Mouse (Mus musculus): Measurements from ENCODE around the gene Gm28036. TPM values are rescaled to one million over a fixed set of nuclear protein-coding genes. Genes with fewer than 3 reads are reported as not detected.

The Gm28036 gene
- polyA plus RNA-seq, 1 experiment from 2014 or later: 20.5 TPM

DNA sequence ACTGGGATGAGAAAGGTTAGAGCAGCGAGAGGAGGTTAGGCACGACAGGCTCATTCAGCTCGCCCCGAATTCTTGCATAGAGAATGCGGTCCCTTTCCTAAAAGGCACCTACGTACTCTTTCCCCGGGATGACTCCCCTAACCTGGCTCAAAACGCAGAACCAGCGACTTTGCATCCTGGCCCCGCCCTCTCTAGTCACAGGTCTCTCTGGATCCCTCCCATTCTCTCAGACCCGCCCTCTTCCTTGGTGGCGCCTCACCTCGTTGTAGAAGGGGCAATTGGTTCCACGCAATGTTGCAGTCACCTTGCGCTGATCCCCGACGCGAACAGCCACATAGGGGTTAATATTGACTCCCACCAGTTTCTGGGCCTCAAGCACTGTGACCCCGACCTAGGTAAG is 79.0 kb downstream of the Gm28036 start:
- H3K9ac ChIP-seq (ENCODE audit: low read length): no peak overlapping the region
- H3K4me2 ChIP-seq (ENCODE audit: low read depth, severe bottlenecking): peak overlapping the region; percentile 25; the same call in 1 of the 2 replicates
- WGBS: 7% methylated on average over 19 of the region's 19 CpGs
- H3K36me3 ChIP-seq (ENCODE audit: control insufficient read depth, insufficient read depth, low read length): no peaks in the 10 kb centered on the region
- H3K27ac ChIP-seq (replicated peaks; ENCODE audit: low read depth, low read length): no peak overlapping the region
- H3K9me3 ChIP-seq (ENCODE audit: control insufficient read depth, low read length): no peaks in the 10 kb centered on the region
- H3K27me3 ChIP-seq (ENCODE audit: control insufficient read depth, insufficient read depth, low read length): 0 out of 2 replicates have a peak, but pooled peaks cover 2% of the 10 kb centered on the region
- no peak overlapping the region for H3K4me3 ChIP-seq (ENCODE audit: low read depth, low read length)
- no peaks in the 10 kb centered on the region for H3K4me1 ChIP-seq (ENCODE audit: control insufficient read depth, insufficient read depth, low read length)
- DNase-seq (ENCODE audit: low spot score) (no peak), ATAC-seq (ENCODE audit: insufficient number of reproducible peaks, low FRiP score, low TSS enrichment, low read depth) (no peak)

DNA sequence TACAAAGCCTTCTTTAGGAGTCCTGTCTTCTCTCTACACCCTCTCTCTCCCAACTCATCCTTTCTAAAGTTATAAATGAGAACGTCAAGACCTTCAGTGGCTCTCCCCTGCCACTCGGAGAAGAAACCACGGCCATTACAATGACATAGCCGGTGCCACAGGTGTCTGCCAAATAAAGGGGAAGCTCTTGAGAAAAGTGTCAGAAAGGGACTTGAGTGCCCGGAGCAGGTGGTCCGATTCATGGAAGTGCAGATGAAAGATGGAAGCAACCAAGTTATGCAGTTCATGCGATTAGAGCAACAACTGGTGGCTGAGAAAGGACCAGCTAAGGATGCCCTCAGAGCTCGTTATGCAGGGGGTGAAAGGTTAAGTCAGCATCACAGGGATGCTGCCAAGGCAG is 84.0 kb downstream of the Gm28036 start:
- no peak for ATAC-seq (ENCODE audit: insufficient number of reproducible peaks, low FRiP score, low TSS enrichment, low read depth)
- H3K9ac ChIP-seq (ENCODE audit: low read length): no peak overlapping the region
- 0 out of 2 replicates have a peak, but pooled peaks cover 2% of the 10 kb centered on the region for H3K27me3 ChIP-seq (ENCODE audit: control insufficient read depth, insufficient read depth, low read length)
- no peak for DNase-seq (ENCODE audit: low spot score)
- no peaks in the 10 kb centered on the region for H3K9me3 ChIP-seq (ENCODE audit: control insufficient read depth, low read length)
- 86% methylated on average over 8 of the region's 8 CpGs for WGBS
- H3K4me3 ChIP-seq (ENCODE audit: low read depth, low read length): no peak overlapping the region
- no peak overlapping the region for H3K27ac ChIP-seq (replicated peaks; ENCODE audit: low read depth, low read length)
- H3K4me2 ChIP-seq (ENCODE audit: low read depth, severe bottlenecking): no peak overlapping the region
- H3K36me3 ChIP-seq (ENCODE audit: control insufficient read depth, insufficient read depth, low read length): no peaks in the 10 kb centered on the region
- no peaks in the 10 kb centered on the region for H3K4me1 ChIP-seq (ENCODE audit: control insufficient read depth, insufficient read depth, low read length)

DNA sequence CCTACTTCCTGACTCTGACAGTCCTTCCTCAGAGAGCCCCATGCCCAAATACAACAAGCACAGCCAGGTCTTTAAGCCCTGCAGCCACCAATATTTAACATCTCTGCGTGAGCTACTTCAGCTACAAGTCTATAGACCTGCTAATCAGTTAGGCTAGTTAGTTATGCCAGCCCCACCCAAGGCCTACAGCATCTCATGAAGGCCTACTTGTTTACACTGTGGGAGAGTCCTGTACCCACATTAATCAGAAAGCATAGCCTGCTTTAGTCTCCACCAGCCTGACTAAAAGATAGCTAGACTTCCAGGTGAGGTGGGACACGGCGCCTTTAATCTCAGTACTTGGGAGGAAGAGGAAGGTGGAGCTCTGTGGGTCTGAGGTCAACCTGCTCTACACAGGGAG is 87.5 kb downstream of the Gm28036 start:
- Histone ChIP-seq H3K4me1 (ENCODE audit: control insufficient read depth, insufficient read depth, low read length) (no peaks in the 10 kb centered on the region), H3K9ac (ENCODE audit: low read length) (no peak overlapping the region), H3K4me3 (ENCODE audit: low read depth, low read length) (no peak overlapping the region), H3K4me2 (ENCODE audit: low read depth, severe bottlenecking) (no peak overlapping the region), H3K27me3 (ENCODE audit: control insufficient read depth, insufficient read depth, low read length) (no peaks in the 10 kb centered on the region), H3K36me3 (ENCODE audit: control insufficient read depth, insufficient read depth, low read length) (no peaks in the 10 kb centered on the region), H3K27ac (replicated peaks; ENCODE audit: low read depth, low read length) (no peak overlapping the region), H3K9me3 (ENCODE audit: control insufficient read depth, low read length) (no peaks in the 10 kb centered on the region)
- DNase-seq (ENCODE audit: low spot score): no peak
- WGBS: 89% methylated on average over 3 of the region's 3 CpGs
- ATAC-seq (ENCODE audit: insufficient number of reproducible peaks, low FRiP score, low TSS enrichment, low read depth): no peak

DNA sequence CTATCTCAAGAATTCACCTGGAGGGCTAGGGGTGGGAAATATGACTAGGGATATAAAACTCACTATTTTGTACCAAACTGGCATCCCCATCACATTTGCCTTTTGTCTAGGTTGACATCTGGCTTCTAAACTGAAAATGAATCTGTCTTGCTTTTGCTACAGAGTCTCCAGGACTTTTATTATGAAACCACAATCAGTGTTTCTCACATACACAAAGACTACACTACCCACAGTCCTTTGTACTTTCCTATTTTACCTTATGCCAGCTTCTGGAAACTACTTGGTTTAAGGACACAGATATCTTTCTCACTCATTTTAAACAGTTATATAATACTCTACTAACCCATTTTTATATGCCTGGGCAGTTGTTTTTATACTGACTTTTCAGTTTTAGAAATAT is 101.4 kb downstream of the Gm28036 start:
- no peaks in the 10 kb centered on the region for H3K36me3 ChIP-seq (ENCODE audit: control insufficient read depth, insufficient read depth, low read length)
- no peaks in the 10 kb centered on the region for H3K4me1 ChIP-seq (ENCODE audit: control insufficient read depth, insufficient read depth, low read length)
- DNase-seq (ENCODE audit: low spot score) (no peak), ATAC-seq (ENCODE audit: insufficient number of reproducible peaks, low FRiP score, low TSS enrichment, low read depth) (no peak)
- no peaks in the 10 kb centered on the region for H3K27me3 ChIP-seq (ENCODE audit: control insufficient read depth, insufficient read depth, low read length)
- no peak overlapping the region for H3K4me2 ChIP-seq (ENCODE audit: low read depth, severe bottlenecking)
- H3K27ac ChIP-seq (replicated peaks; ENCODE audit: low read depth, low read length): no peak overlapping the region
- no peak overlapping the region for H3K4me3 ChIP-seq (ENCODE audit: low read depth, low read length)
- H3K9me3 ChIP-seq (ENCODE audit: control insufficient read depth, low read length): no peaks in the 10 kb centered on the region
- no peak overlapping the region for H3K9ac ChIP-seq (ENCODE audit: low read length)

Other genes starting within 250 kb of the Gm28036 start
- 60.4 and 82.2 TPM in 2 replicates for gene Uqcc1, start 196.8 kb downstream of the Gm28036 start, polyA plus RNA-seq (2014; fragmentation: Nextera tagmentation; extraction: Ambion mirVana)
- 0.33 TPM in 1 of 2 replicates, not detected in the other for gene Gm15557, start 186.4 kb downstream of the Gm28036 start, polyA plus RNA-seq (2014; fragmentation: Nextera tagmentation; extraction: Ambion mirVana)
- 18.4 and 23.3 TPM in 2 replicates for gene Gdf5, start 181.7 kb downstream of the Gm28036 start, polyA plus RNA-seq (2014; fragmentation: Nextera tagmentation; extraction: Ambion mirVana)
- 20.5 and 23.6 TPM in 2 replicates for gene Cep250, start 170.6 kb downstream of the Gm28036 start, polyA plus RNA-seq (2014; fragmentation: Nextera tagmentation; extraction: Ambion mirVana)
- 1.6 and 3.1 TPM in 2 replicates for gene 6430550D23Rik, start 119.1 kb downstream of the Gm28036 start, polyA plus RNA-seq (2014; fragmentation: Nextera tagmentation; extraction: Ambion mirVana)
- 178 and 188 TPM in 2 replicates for gene Ergic3, start 119.0 kb downstream of the Gm28036 start, polyA plus RNA-seq (2014; fragmentation: Nextera tagmentation; extraction: Ambion mirVana)
- gene Fer1l4, start 74.1 kb downstream of the Gm28036 start, polyA plus RNA-seq (2014; fragmentation: Nextera tagmentation; extraction: Ambion mirVana): not detected in 2 replicates
- gene Spag4, start 61.9 kb downstream of the Gm28036 start, polyA plus RNA-seq (2014; fragmentation: Nextera tagmentation; extraction: Ambion mirVana): 3.7 and 3.9 TPM in 2 replicates
- gene Cpne1, start 15.1 kb downstream of the Gm28036 start, polyA plus RNA-seq (2014; fragmentation: Nextera tagmentation; extraction: Ambion mirVana): 61.4 and 61.9 TPM in 2 replicates
- gene Rbm12, start 15.1 kb downstream of the Gm28036 start, polyA plus RNA-seq (2014; fragmentation: Nextera tagmentation; extraction: Ambion mirVana): 42.9 and 51.1 TPM in 2 replicates
- 408 and 417 TPM in 2 replicates for gene Romo1, start 16.9 kb upstream of the Gm28036 start, polyA plus RNA-seq (2014; fragmentation: Nextera tagmentation; extraction: Ambion mirVana)
- gene Nfs1, start 17.1 kb upstream of the Gm28036 start, polyA plus RNA-seq (2014; fragmentation: Nextera tagmentation; extraction: Ambion mirVana): 33.0 and 34.9 TPM in 2 replicates
- 723 and 726 TPM in 2 replicates for gene Rbm39, start 53.1 kb upstream of the Gm28036 start, polyA plus RNA-seq (2014; fragmentation: Nextera tagmentation; extraction: Ambion mirVana)
- gene Phf20, start 69.4 kb upstream of the Gm28036 start, polyA plus RNA-seq (2014; fragmentation: Nextera tagmentation; extraction: Ambion mirVana): 81.0 and 89.2 TPM in 2 replicates
- gene Cnbd2, start 185.2 kb upstream of the Gm28036 start, polyA plus RNA-seq (2014; fragmentation: Nextera tagmentation; extraction: Ambion mirVana): 2.7 and 3.1 TPM in 2 replicates
- gene Scand1, start 185.6 kb upstream of the Gm28036 start, polyA plus RNA-seq (2014; fragmentation: Nextera tagmentation; extraction: Ambion mirVana): 70.1 and 72.0 TPM in 2 replicates